Mouse (Mus musculus): ENCODE results near the gene Gm12169. TPM values are rescaled to one million over a fixed set of nuclear protein-coding genes. Genes with fewer than 3 reads are reported as not detected.
"Not testable (repeated sequence)": the region's sequence is repeated elsewhere in the genome, so short reads cannot be mapped to it uniquely, and the experiment has no call there.

Gene Gm12169
- total and polyA plus RNA-seq, 2 experiments from 2014 or later: not detected

DNA sequence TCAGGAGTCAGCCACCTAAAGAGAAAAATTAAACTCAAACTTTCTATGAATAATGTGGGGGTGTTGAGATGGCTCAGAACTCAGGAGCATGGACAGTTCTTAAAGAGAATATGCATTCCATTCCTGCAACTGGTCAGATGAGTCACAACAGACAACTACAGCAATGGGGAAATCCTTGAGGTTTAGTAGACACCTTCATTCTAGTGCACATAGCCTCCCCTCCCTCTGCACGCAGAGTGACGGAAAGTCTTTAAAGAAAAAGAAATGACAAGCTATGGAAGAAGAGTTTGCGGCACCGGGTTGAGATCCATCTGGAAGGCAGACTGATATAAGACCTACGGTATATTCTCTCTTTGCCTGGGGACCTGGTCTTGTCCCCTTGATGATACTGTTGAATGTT is 14.1 kb upstream of the Gm12169 start:
- TF ChIP-seq CTCF (IDR thresholded peaks at IDR 0.05; ENCODE audit: low read depth): no peak
- H3K4me2 ChIP-seq (ENCODE audit: low read depth, low read length): no peak overlapping the region
- ATAC-seq: no peak
- H3K27me3 ChIP-seq (ENCODE audit: insufficient read depth, low read length): no peaks in the 10 kb centered on the region
- H3K9ac ChIP-seq (replicated peaks; ENCODE audit: low read length): no peak overlapping the region
- 95% methylated on average over 5 of the region's 5 CpGs for WGBS
- no peak for DNase-seq (ENCODE audit: low spot score)
- no peak overlapping the region for H3K27ac ChIP-seq
- no peak overlapping the region for H3K4me3 ChIP-seq (ENCODE audit: low read length)
- no peaks in the 10 kb centered on the region for H3K4me1 ChIP-seq (ENCODE audit: insufficient read depth, low read length)
- no peaks in the 10 kb centered on the region for H3K36me3 ChIP-seq (ENCODE audit: insufficient read depth, low read length)
- no peaks in the 10 kb centered on the region for H3K9me3 ChIP-seq (ENCODE audit: low read length)

DNA sequence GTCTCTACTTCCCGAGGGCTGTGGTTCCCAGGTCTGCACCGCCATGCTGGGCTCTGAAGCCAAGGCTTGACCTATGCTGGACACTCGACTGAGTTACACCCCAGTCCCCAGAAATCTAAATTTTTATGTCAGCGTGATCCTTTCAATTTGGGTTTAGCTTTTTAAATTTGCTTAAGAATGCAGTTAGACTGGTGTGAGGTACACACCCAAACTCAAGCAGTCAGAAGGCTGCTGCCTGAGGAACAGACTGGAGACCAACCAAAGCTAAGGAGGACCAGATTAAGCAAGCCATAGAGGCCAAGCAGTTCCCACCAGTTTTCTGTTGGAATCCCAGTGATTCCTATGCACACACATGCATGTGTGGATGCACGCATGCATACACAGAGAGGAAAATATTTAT is 2.7 kb upstream of the Gm12169 start:
- not testable (repeated sequence) for H3K9me3 ChIP-seq (ENCODE audit: low read length); H3K4me2 ChIP-seq (ENCODE audit: low read depth, low read length); H3K4me3 ChIP-seq (ENCODE audit: low read length); ATAC-seq; H3K36me3 ChIP-seq (ENCODE audit: insufficient read depth, low read length); H3K27ac ChIP-seq; DNase-seq (ENCODE audit: low spot score); H3K4me1 ChIP-seq (ENCODE audit: insufficient read depth, low read length); H3K9ac ChIP-seq (replicated peaks; ENCODE audit: low read length); H3K27me3 ChIP-seq (ENCODE audit: insufficient read depth, low read length)
- WGBS: 90% methylated on average over 5 of the region's 5 CpGs

DNA sequence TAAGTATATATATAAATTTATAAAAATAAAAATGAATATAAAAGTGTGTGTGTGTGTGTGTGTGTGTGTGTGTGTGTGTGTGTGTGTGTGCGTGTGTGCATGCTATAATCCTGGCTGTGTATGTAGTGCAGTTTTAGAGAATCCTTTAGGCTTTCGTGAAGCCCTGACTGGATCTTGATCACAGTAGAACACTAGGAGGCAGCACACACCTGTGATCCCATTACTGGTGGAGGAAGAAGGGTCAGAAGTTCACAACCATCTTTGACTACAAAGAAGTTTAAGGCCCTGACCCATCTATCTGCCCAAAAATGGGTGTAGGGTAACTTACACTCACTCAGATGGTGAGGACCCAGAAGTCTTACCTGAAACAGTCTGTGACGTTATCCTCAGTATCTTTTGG is 1.3 kb upstream of the Gm12169 start:
- no peak overlapping the region for H3K4me3 ChIP-seq (ENCODE audit: low read length)
- H3K36me3 ChIP-seq (ENCODE audit: insufficient read depth, low read length): no peaks in the 10 kb centered on the region
- H3K9me3 ChIP-seq (ENCODE audit: low read length): no peaks in the 10 kb centered on the region
- no peaks in the 10 kb centered on the region for H3K27me3 ChIP-seq (ENCODE audit: insufficient read depth, low read length)
- no peaks in the 10 kb centered on the region for H3K4me1 ChIP-seq (ENCODE audit: insufficient read depth, low read length)
- 90% methylated on average over 3 of the region's 3 CpGs for WGBS
- TF ChIP-seq CTCF (IDR thresholded peaks at IDR 0.05; ENCODE audit: low read depth): peak; percentile 26
- DNase-seq (ENCODE audit: low spot score) (no peak), ATAC-seq (no peak)
- H3K27ac ChIP-seq: no peak overlapping the region
- H3K9ac ChIP-seq (replicated peaks; ENCODE audit: low read length): no peak overlapping the region
- no peak overlapping the region for H3K4me2 ChIP-seq (ENCODE audit: low read depth, low read length)

DNA sequence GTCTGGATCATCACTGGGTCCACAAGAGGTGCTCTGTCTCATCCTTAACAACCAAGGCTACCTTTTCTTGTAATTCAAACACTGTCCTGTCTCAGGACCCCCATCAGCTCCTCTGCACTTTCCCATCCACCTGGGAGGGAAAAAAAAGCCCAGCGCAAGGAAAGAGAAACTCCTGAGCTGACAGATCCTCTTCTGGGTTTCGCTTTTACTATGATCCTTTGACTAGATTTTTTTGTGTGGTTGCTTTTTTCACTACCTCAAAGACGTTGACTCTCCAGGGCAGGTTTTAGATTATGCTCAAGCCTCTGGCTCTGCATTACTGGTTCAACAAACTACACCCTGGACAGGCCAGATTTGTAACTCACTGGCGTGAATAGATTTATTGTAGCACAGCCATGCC is 6.1 kb downstream of the Gm12169 start:
- no peak for ATAC-seq
- Histone ChIP-seq H3K27ac (no peak overlapping the region), H3K36me3 (ENCODE audit: insufficient read depth, low read length) (no peaks in the 10 kb centered on the region), H3K4me1 (ENCODE audit: insufficient read depth, low read length) (no peaks in the 10 kb centered on the region), H3K9me3 (ENCODE audit: low read length) (no peaks in the 10 kb centered on the region), H3K27me3 (ENCODE audit: insufficient read depth, low read length) (no peaks in the 10 kb centered on the region), H3K4me2 (ENCODE audit: low read depth, low read length) (no peak overlapping the region), H3K4me3 (ENCODE audit: low read length) (no peak overlapping the region), H3K9ac (replicated peaks; ENCODE audit: low read length) (no peak overlapping the region)
- no peak for TF ChIP-seq CTCF (IDR thresholded peaks at IDR 0.05; ENCODE audit: low read depth)
- no peak for DNase-seq (ENCODE audit: low spot score)
- WGBS: 76% methylated on average over 4 of the region's 4 CpGs

DNA sequence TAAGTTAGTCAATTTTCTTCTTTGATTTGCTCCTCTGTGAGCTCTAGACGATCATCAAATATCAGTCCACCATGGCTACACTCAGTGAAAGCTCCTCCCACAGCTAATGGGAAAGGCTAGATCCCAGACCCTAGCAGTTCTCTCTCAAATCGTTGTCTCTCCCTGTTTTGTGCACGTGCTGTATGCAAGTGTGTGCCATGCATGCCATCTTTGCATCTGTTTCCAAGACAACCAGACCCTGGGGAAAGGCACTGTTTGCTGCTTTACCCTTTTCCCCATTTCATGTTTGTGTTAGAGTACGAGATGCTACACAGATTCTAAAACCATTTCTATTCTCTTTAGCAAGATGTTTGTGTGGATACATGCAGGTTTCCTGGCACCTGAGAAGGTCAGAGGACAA is 13.0 kb downstream of the Gm12169 start:
- Histone ChIP-seq H3K4me2 (ENCODE audit: low read depth, low read length) (no peak overlapping the region), H3K4me1 (ENCODE audit: insufficient read depth, low read length) (no peaks in the 10 kb centered on the region), H3K4me3 (ENCODE audit: low read length) (no peak overlapping the region), H3K9me3 (ENCODE audit: low read length) (no peaks in the 10 kb centered on the region), H3K9ac (replicated peaks; ENCODE audit: low read length) (no peak overlapping the region), H3K27me3 (ENCODE audit: insufficient read depth, low read length) (no peaks in the 10 kb centered on the region), H3K27ac (no peak overlapping the region), H3K36me3 (ENCODE audit: insufficient read depth, low read length) (no peaks in the 10 kb centered on the region)
- DNase-seq (ENCODE audit: low spot score) (peak; percentile 7), ATAC-seq (no peak)
- no peak for TF ChIP-seq CTCF (IDR thresholded peaks at IDR 0.05; ENCODE audit: low read depth)
- 32% methylated on average over 4 of the region's 4 CpGs for WGBS

DNA sequence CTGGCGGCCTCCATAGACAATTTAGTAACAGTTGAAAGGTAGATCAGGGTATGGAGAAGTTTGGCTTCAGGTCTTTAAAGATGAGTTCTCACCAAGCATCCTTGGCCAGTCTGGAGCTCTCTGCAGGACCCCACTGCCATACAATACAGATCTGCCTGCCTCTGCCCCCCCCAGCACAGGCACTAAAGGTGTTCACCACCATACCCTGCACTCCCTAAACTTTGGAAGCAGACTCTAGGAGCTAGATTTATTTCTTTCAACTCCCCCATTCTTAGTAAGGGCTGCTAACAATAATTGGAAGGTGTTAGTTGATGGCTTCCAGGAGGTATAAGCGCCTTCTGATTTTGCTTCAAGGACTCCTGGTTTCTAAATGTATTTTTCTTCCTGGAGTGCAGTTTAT is 19.5 kb downstream of the Gm12169 start:
- DNase-seq (ENCODE audit: low spot score): no peak
- Histone ChIP-seq H3K9me3 (ENCODE audit: low read length) (no peaks in the 10 kb centered on the region), H3K4me1 (ENCODE audit: insufficient read depth, low read length) (no peaks in the 10 kb centered on the region), H3K36me3 (ENCODE audit: insufficient read depth, low read length) (no peaks in the 10 kb centered on the region), H3K27ac (no peak overlapping the region), H3K27me3 (ENCODE audit: insufficient read depth, low read length) (no peaks in the 10 kb centered on the region), H3K4me2 (ENCODE audit: low read depth, low read length) (no peak overlapping the region), H3K4me3 (ENCODE audit: low read length) (no peak overlapping the region), H3K9ac (replicated peaks; ENCODE audit: low read length) (no peak overlapping the region)
- no peak for TF ChIP-seq CTCF (IDR thresholded peaks at IDR 0.05; ENCODE audit: low read depth)
- no peak for ATAC-seq
- 89% methylated on average over 2 of the region's 2 CpGs for whole genome bisulfite sequencing

DNA sequence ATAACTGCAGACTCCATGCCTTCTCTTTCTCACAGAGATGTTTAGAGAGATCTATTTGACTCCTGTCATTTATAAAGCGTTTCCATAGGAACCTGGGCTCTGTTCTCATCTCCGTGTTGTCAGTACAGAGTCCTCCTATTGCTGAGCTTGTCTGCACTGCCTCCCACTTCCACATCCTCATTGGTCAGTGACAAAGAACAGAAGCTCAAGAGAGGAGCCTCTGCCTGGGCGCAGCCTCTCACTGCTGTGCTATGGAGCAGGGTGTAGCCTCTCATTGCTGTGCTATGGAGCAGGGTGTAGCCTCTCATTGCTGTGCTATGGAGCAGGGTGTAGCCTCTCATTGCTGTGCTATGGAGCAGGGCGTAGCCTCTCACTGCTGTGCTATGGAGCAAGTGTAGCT is 25.7 kb downstream of the Gm12169 start:
- DNase-seq (ENCODE audit: low spot score) (no peak), ATAC-seq (no peak)
- Histone ChIP-seq H3K27ac (no peak overlapping the region), H3K4me1 (ENCODE audit: insufficient read depth, low read length) (no peaks in the 10 kb centered on the region), H3K4me2 (ENCODE audit: low read depth, low read length) (no peak overlapping the region), H3K36me3 (ENCODE audit: insufficient read depth, low read length) (no peaks in the 10 kb centered on the region), H3K27me3 (ENCODE audit: insufficient read depth, low read length) (no peaks in the 10 kb centered on the region), H3K4me3 (ENCODE audit: low read length) (no peak overlapping the region), H3K9ac (replicated peaks; ENCODE audit: low read length) (no peak overlapping the region), H3K9me3 (ENCODE audit: low read length) (no peaks in the 10 kb centered on the region)
- TF ChIP-seq CTCF (IDR thresholded peaks at IDR 0.05; ENCODE audit: low read depth): no peak
- WGBS: 73% methylated on average over 4 of the region's 4 CpGs
